Mouse (Mus musculus): Measurements from ENCODE around the gene Tnfrsf1b.
A peak's percentile ranks its signal among the peaks of the same experiment; 100 is the strongest.

Gene Tnfrsf1b

GRCm38 (mm10) chr4:145217837-145218236 is 28.8 kb downstream of the Tnfrsf1b start:
- DNase-seq, result no peak

GRCm38 (mm10) chr4:145217046-145217445 is 29.6 kb downstream of the Tnfrsf1b start:
- no peak for DNase-seq

DNA sequence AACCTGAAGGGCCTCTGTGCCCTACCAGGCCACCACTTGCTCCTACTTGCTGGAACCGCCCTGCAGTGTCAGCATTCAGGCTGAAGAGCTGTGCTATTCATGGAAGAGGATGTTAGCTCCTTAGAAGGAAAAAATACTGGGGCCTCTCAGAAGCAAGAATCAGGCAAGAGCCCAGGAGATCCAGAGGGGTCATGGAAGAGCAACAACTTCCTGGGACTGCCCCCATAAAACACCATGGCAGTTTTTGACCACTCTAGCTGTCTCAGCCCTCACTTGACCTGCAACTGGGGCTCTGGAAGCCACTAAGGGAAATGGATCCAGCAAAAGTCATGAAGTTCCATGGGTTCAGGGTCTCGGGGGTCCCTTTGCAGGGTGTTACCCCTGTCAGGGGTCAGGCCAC is 31.3 kb downstream of the Tnfrsf1b start:
- DNase-seq, result no peak

- DNase-seq, result no peak
Measured at GRCm38 (mm10) chr4:145214786-145215174, 31.9 kb downstream of the Tnfrsf1b start.

DNA sequence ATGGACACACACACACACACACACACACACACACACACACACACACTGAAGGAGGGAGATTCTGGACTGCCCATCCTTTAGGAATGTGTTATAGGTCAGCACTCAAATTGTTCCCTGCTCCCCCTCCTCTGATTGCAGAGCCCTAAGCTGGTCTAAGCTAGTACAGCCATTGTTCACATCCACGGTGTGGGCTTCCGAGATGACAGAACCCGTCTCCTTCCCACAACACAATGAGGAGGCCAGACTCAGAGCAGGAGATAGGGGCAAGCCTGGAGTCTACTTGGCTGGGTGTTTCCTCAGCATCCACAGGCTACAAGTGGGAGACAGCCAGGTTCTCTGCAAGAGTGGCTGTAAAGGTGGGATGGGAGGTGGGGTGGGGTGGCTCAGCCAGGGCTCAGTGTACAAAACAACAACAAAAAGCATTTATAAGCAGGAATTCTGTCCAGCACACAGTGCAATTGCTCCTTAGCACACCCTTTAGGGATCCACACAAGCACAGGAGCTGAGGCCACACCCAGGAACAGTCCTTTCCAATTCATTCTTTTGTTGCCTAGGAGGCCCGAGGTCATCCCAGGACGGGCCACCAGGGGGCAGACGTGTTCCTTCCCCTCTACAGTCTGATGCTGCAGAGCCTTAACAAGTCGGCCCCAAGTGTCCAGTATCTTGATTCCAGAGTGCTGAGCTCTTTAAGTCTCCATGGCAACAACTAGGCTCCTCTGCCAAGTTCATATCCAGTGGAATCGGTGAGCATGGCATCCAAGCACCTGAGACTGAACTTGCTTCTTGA is 32.5 kb downstream of the Tnfrsf1b start:
- peak; percentile 95 for DNase-seq

GRCm38 (mm10) chr4:145211076-145211475 is 35.6 kb downstream of the Tnfrsf1b start:
- no peak for DNase-seq

GRCm38 (mm10) chr4:145210564-145210963 is 36.1 kb downstream of the Tnfrsf1b start:
- DNase-seq, result no peak

- DNase-seq, result no peak
Measured at GRCm38 (mm10) chr4:145209690-145210088, 37.0 kb downstream of the Tnfrsf1b start.

- DNase-seq, result no peak
Measured at GRCm38 (mm10) chr4:145209076-145209689, 37.5 kb downstream of the Tnfrsf1b start.

GRCm38 (mm10) chr4:145207718-145208371 is 38.8 kb downstream of the Tnfrsf1b start:
- no peak for DNase-seq

DNA sequence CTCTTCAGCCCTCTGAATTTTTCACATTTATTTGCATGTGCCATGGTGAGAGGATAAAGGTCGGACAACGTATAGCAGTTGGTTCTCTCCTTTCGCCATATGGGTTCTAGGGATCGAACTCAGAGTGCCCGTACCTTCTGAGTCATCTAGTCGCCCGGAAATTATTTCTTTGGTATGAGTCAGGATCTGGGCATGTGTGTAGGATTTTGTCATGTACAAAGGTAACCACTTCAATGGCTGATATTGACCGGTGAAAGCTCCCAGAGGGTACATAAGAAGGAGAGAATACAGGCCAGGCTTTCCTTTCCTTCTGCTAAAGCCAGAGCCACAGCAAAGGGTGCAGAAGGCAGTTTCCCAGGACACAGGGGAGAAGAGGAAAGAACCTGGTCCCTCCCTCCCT is 41.9 kb downstream of the Tnfrsf1b start:
- no peak for DNase-seq

- DNase-seq, result no peak
Measured at GRCm38 (mm10) chr4:145203305-145203704, 43.4 kb downstream of the Tnfrsf1b start.

GRCm38 (mm10) chr4:145201424-145201823 is 45.2 kb downstream of the Tnfrsf1b start:
- no peak for DNase-seq

GRCm38 (mm10) chr4:145199982-145200699 is 46.5 kb downstream of the Tnfrsf1b start:
- DNase-seq, result no peak

- DNase-seq, result no peak
Measured at GRCm38 (mm10) chr4:145196586-145196985, 50.1 kb downstream of the Tnfrsf1b start.

GRCm38 (mm10) chr4:145195172-145195571 is 51.5 kb downstream of the Tnfrsf1b start:
- DNase-seq, result no peak

- peak; percentile 99 for DNase-seq
Measured at GRCm38 (mm10) chr4:145194559-145195162, 52.0 kb downstream of the Tnfrsf1b start, which contains the start of gene Vps13d. Gene Vps13d (minus strand): TSS chr4:145195005.

DNA sequence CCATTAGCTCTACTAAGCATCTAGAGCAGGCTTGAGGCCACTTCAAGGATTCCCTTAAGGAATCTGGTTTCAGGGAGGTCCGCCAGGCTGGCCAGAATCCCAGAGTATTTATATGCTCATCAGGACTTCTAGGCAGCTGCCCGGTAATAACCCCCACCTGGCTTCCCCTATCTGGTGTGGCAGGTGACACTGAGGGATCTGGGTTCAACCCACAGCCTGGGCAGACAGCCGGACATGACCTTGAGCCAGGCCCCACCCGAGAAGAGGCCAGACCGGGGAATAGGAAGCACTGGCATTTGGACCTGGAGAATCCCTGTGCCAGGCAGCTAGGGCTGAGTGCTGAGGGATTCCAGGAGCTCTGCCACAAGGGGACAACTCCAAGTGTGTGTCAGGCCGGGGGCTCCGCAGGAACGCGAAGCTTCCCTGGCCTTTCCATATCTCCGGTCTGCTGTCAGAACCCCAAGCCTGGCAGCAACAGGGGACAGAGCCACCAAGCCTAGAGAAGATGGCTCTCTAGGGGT is 52.6 kb downstream of the Tnfrsf1b start:
- DNase-seq, result no peak

DNA sequence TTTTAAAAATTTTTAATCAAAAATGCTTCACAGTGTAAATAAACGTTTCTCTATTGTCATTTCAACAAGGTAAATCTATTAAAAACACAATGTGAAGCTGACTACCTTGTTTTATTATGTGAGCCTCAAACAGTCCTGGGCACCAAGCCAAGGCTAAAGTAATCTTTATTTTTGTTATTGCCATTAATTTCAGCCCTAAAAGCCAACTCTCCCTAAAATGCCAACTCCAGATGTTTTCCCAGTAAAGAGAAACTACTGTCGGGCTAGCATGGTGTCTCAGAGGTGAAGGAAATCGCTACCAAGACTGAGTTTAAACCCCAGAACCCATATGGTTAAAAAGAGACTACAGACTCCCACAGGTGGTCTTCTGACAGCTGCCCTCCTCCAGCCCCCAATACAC is 53.3 kb downstream of the Tnfrsf1b start:
- no peak for DNase-seq

DNA sequence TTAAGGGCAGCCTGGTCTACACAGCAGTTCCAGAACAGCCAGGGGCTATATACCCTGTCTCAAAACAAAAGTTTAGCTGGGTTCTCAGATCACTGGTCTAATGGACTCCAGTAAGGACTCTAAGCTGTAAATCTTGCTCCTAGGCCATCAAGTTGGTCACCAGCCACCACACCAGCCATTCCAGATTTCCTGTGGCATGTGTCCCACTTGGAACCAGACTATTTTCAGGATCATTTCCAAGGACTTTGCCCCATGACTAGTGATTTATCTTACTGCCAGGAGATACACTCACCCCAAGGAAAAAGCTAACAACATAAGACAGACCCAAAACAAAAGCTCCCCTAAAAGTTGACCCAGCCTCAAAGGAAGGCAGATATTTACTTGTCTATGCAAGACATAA is 54.0 kb downstream of the Tnfrsf1b start:
- DNase-seq, result no peak

- no peak for DNase-seq
Measured at GRCm38 (mm10) chr4:145188561-145188960, 58.1 kb downstream of the Tnfrsf1b start.

DNA sequence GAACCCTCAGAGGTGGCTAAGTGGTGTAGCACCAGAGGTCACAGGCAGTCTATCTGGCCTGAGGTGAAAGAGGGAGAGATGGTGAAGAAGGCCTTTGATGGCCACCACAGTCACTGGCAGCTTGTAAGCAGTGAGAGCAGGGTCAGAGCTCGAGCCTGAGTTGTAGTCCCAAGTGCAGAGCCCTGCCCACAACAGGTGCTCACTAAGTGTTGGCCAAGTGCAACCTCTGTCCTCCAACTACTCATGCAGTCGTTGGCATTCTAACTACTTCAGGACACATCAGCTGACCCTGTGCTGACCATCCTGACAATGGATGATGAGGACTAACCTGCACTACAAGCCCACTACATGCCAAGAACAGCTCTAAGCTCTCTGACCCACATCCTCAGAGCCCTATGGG is 59.1 kb downstream of the Tnfrsf1b start:
- no peak for DNase-seq
